Mouse (Mus musculus) urinary bladder, postnatal 14 days (tissue): ENCODE data around the gene Capn8.

ENCODE experiments used
- DNase-seq: peaks from one replicate; pipeline ENCODE4 v3.0.0; 2021; ENCODE audit warnings: low spot score

The Capn8 gene

GRCm38 (mm10) chr1:182564408-182565120, at the start of gene Capn8:
Capn8 (plus strand) TSS chr1:182565007.
- peak; percentile 36 for DNase-seq

- peak; percentile 86 for DNase-seq
These were observed 47.8 kb upstream of the Capn8 start, which contains the start of gene Capn2 for GRCm38 (mm10) chr1:182516758-182517676. Capn2 (minus strand) TSS chr1:182517608.

GRCm38 (mm10) chr1:182517677-182518011, 47.2 kb upstream of the Capn8 start:
- DNase-seq = no peak

GRCm38 (mm10) chr1:182518143-182518680, 46.6 kb upstream of the Capn8 start:
- DNase-seq = no peak

GRCm38 (mm10) chr1:182518811-182519210, 46.0 kb upstream of the Capn8 start:
- no peak for DNase-seq

- DNase-seq = no peak
These were observed 45.5 kb upstream of the Capn8 start for GRCm38 (mm10) chr1:182519341-182519740.

GRCm38 (mm10) chr1:182520091-182520937, 44.5 kb upstream of the Capn8 start:
- DNase-seq = peak; percentile 69

GRCm38 (mm10) chr1:182520938-182521500, 43.8 kb upstream of the Capn8 start:
- no peak for DNase-seq

GRCm38 (mm10) chr1:182522961-182523360, 41.8 kb upstream of the Capn8 start:
- no peak for DNase-seq

- DNase-seq = no peak
These were observed 41.1 kb upstream of the Capn8 start for GRCm38 (mm10) chr1:182523692-182524091.

GRCm38 (mm10) chr1:182525601-182526000, 39.2 kb upstream of the Capn8 start:
- DNase-seq = no peak

GRCm38 (mm10) chr1:182527261-182527766, 37.5 kb upstream of the Capn8 start:
- DNase-seq = no peak

GRCm38 (mm10) chr1:182527921-182528858, 36.6 kb upstream of the Capn8 start:
- DNase-seq = peak; percentile 82

GRCm38 (mm10) chr1:182533583-182533982, 31.2 kb upstream of the Capn8 start:
- DNase-seq = no peak

GRCm38 (mm10) chr1:182535080-182535481, 29.7 kb upstream of the Capn8 start:
- DNase-seq = no peak

GRCm38 (mm10) chr1:182539023-182539940, 25.5 kb upstream of the Capn8 start:
- peak; percentile 72 for DNase-seq

- DNase-seq = no peak
These were observed 22.7 kb upstream of the Capn8 start for GRCm38 (mm10) chr1:182542110-182542509.

GRCm38 (mm10) chr1:182543136-182543535, 21.7 kb upstream of the Capn8 start:
- no peak for DNase-seq

- DNase-seq = no peak
These were observed 20.9 kb upstream of the Capn8 start for GRCm38 (mm10) chr1:182543906-182544305.
